Mouse (Mus musculus) C2C12 (cell line): ENCODE measurements around the gene Fv1. TPM values are rescaled to one million over a fixed set of nuclear protein-coding genes. Genes with fewer than 3 reads are reported as not detected.

Experiments
- H3K27me3 ChIP-seq: one replicate; pipeline ENCODE4 v1.6.1; 2011; ENCODE audit not compliant: control insufficient read depth, insufficient read depth, insufficient read length
- H3K36me3 ChIP-seq: one replicate; pipeline ENCODE4 v1.6.1; 2011; ENCODE audit not compliant: control insufficient read depth, insufficient read depth
- H3K4me3 ChIP-seq: one replicate; pipeline ENCODE4 v1.5.1; 2011; ENCODE audit warnings: mild to moderate bottlenecking, control low read depth; ENCODE audit not compliant: poor library complexity, insufficient read depth, severe bottlenecking
- H3K79me2 ChIP-seq: one replicate; pipeline ENCODE4 v1.6.1; 2011; ENCODE audit not compliant: control insufficient read depth, insufficient read depth
- H3K79me3 ChIP-seq: one replicate; pipeline ENCODE4 v1.6.1; 2011; ENCODE audit warnings: low read depth, control low read depth
- H3ac ChIP-seq: one replicate; pipeline ENCODE3; 2011; ENCODE audit warnings: low read depth; ENCODE audit not compliant: control insufficient read depth, insufficient read length
- CEBPB ChIP-seq: IDR thresholded peaks from one replicate; pipeline ENCODE4 v1.6.1; 2011; ENCODE audit warnings: low read depth, mild to moderate bottlenecking, control low read depth, moderate library complexity
- CTCF ChIP-seq: IDR thresholded peaks from one replicate; pipeline ENCODE4 v1.5.1; 2011; ENCODE audit not compliant: control insufficient read depth, insufficient read depth, insufficient read length
- FOSL1 ChIP-seq: IDR thresholded peaks from one replicate; pipeline ENCODE4 v1.8.0; 2011; ENCODE audit warnings: mild to moderate bottlenecking, low read length; ENCODE audit not compliant: poor library complexity, insufficient read depth, severe bottlenecking
- MAX ChIP-seq: IDR thresholded peaks from one replicate; pipeline ENCODE4 v1.6.1; 2011; ENCODE audit warnings: mild to moderate bottlenecking, control low read depth
- MYOD1 ChIP-seq: IDR thresholded peaks from one replicate; pipeline ENCODE4 v1.6.1; 2011; ENCODE audit warnings: low read depth; ENCODE audit not compliant: control insufficient read depth, insufficient read length
- MYOG ChIP-seq: IDR thresholded peaks from one replicate; pipeline ENCODE4 v1.6.1; 2011; ENCODE audit not compliant: control insufficient read depth, insufficient read length; ENCODE audit errors: extremely low read depth
- USF1 ChIP-seq: IDR thresholded peaks from one replicate; pipeline ENCODE4 v1.6.1; 2011; ENCODE audit warnings: low read depth, mild to moderate bottlenecking, control low read depth, moderate library complexity
- polyA plus RNA-seq: library from polyadenylated mRNA; unstranded; fragments of >200 nt; fragmentation: generic; extraction: Trizol; gene quantifications from one replicate; pipeline ENCODE4 v1.2.1, GENCODE M21; 2012; ENCODE audit warnings: missing spikeins

The Fv1 gene
- polyA plus RNA-seq, 1 experiment = 4.6 TPM

- no peaks in the 10 kb centered on the region for H3K79me2 ChIP-seq
Measured at GRCm38 (mm10) chr4:147890341-147890740, 21.6 kb downstream of the Fv1 start.

GRCm38 (mm10) chr4:147895815-147896330 is 27.1 kb downstream of the Fv1 start:
- Histone ChIP-seq H3K4me3 (no peak overlapping the region), H3K27me3 (no peaks in the 10 kb centered on the region), H3K79me2 (peaks cover 31% of the 10 kb centered on the region), H3K79me3 (no peaks in the 10 kb centered on the region), H3K36me3 (peaks cover 71% of the 10 kb centered on the region), H3ac (no peak overlapping the region)
- TF ChIP-seq USF1 = no peak
- no peak for TF ChIP-seq FOSL1
- TF ChIP-seq CTCF = no peak
- no peak for TF ChIP-seq MYOD1
- TF ChIP-seq MYOG = no peak
- TF ChIP-seq MAX = no peak
- no peak for TF ChIP-seq CEBPB

More at GRCm38 (mm10) chr4:147890341-147890740, 21.6 kb downstream of the Fv1 start:
- Histone ChIP-seq H3K36me3 (peaks cover 58% of the 10 kb centered on the region), H3K4me3 (no peak overlapping the region), H3ac (no peak overlapping the region), H3K79me3 (no peaks in the 10 kb centered on the region), H3K27me3 (no peaks in the 10 kb centered on the region)
- no peak for TF ChIP-seq CEBPB
- no peak for TF ChIP-seq FOSL1
- no peak for TF ChIP-seq MYOD1
- TF ChIP-seq MYOG = no peak
- TF ChIP-seq CTCF = no peak
- no peak for TF ChIP-seq MAX
- TF ChIP-seq USF1 = no peak

DNA sequence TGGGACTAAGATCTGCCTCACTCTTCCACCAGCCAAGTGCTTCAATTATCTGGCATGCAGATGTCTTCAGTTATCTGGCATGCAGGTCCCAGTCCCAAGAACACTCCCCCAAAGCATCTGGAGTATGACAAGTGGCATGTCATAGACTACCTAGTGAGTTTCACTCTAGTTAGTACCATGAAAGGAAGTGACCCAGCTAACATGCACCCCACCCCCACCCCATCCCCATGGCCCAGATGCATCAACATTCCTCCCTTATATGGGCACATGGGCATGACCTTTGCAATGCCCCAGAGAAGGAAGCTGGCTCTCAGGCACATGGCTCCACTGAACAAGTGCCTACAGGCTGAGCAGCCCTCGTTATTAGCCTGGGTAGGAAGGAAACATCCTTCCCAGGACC is 27.6 kb downstream of the Fv1 start:
- Histone ChIP-seq H3K27me3 (no peaks in the 10 kb centered on the region), H3K79me3 (no peaks in the 10 kb centered on the region), H3K4me3 (no peak overlapping the region), H3K36me3 (peaks cover 74% of the 10 kb centered on the region), H3ac (no peak overlapping the region), H3K79me2 (peaks cover 35% of the 10 kb centered on the region)
- TF ChIP-seq USF1 = no peak
- no peak for TF ChIP-seq MYOD1
- TF ChIP-seq MYOG = no peak
- TF ChIP-seq CEBPB = no peak
- no peak for TF ChIP-seq MAX
- TF ChIP-seq CTCF = no peak
- TF ChIP-seq FOSL1 = no peak

DNA sequence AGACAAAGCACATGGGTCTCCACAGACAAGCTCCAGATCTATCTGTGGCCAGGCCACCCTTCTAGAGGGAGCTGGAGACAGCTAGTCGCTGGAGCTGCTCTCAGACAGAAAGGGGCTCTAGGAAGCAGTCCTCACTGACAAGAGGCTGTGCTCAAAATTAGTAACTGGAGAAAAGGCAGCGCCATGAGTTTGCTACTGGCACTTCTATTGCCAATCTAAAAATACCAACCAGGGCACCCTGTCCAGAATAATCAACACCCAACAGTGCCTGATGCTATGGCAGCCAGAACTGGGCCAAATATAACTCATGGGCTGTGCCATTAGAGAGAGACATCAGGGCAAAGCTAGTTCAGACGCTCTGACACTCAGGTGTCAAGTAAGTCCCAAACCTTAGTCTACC is 28.6 kb downstream of the Fv1 start:
- H3K79me2 ChIP-seq = peaks cover 44% of the 10 kb centered on the region
- no peak overlapping the region for H3K4me3 ChIP-seq
- TF ChIP-seq CEBPB (no peak), USF1 (no peak), MAX (no peak), CTCF (no peak)
- H3K27me3 ChIP-seq = no peaks in the 10 kb centered on the region
- peaks cover 4% of the 10 kb centered on the region for H3K79me3 ChIP-seq
- H3ac ChIP-seq = no peak overlapping the region
- H3K36me3 ChIP-seq = peaks cover 72% of the 10 kb centered on the region

- no peak overlapping the region for H3K4me3 ChIP-seq
- peaks cover 66% of the 10 kb centered on the region for H3K79me2 ChIP-seq
- TF ChIP-seq CTCF (no peak), MYOG (no peak), CEBPB (no peak), FOSL1 (no peak), MAX (no peak), USF1 (no peak), MYOD1 (no peak)
- H3K36me3 ChIP-seq = peaks cover 63% of the 10 kb centered on the region
- H3K27me3 ChIP-seq = no peaks in the 10 kb centered on the region
- H3K79me3 ChIP-seq = peaks cover 17% of the 10 kb centered on the region
- no peak overlapping the region for H3ac ChIP-seq
Measured at GRCm38 (mm10) chr4:147900452-147900851, 31.7 kb downstream of the Fv1 start.

DNA sequence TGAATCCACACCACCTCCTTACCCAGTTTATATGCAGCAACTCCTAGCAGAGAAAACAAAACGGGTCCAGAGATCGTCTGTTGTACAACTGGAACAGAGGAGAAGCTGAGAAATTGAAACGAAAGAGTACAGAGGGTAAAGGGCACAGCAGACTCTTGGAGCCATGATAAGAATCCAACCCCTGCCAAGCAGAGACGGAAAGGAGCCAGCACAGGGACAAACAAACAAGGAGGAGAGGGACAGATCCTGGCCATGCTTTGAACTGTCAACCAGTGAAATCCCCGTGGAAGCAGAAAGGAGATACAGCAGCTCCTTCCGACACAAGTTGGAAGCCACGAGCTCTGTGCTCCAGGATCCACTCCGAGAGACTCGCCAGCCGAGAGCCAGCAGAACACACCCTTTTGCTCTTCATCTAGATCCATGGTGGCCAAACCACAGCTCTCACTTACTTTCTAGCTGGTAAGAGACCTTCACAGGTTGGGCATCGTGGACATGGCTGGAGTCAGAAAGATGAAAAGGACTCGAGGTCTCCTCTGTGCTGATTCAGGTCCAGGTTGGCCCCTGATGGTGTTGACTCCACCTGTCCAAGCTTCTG is 34.2 kb downstream of the Fv1 start:
- H3K27me3 ChIP-seq = no peaks in the 10 kb centered on the region
- peaks cover 17% of the 10 kb centered on the region for H3K79me3 ChIP-seq
- TF ChIP-seq USF1 = no peak
- TF ChIP-seq MYOD1 = no peak
- no peak for TF ChIP-seq CEBPB
- no peak for TF ChIP-seq FOSL1
- TF ChIP-seq MAX = no peak
- TF ChIP-seq CTCF = no peak
- no peak for TF ChIP-seq MYOG
- H3K36me3 ChIP-seq = peaks cover 41% of the 10 kb centered on the region
- peaks cover 53% of the 10 kb centered on the region for H3K79me2 ChIP-seq
- H3ac ChIP-seq = no peak overlapping the region
- no peak overlapping the region for H3K4me3 ChIP-seq
